12 mouse cellular contexts compared by ENCODE assay signal in the genomic region with DNA sequence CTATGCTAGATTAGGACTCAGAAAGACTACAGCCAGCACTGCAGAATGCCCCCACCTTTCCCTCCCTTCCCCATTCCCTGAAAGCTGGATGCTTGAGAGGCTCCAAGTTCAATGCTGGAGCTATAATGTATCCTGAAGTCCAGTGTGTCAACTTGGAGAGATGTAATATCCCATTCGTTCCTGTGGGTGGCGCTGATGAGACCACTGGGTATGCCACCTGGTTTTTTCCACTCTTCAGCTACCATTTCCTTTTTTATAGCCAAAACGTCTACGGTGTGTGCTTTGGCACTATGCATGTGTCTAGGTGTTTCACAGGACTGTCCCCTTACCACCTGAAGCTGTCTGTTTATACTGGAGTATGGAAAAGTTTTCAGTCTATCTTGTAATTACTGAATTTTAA. TPM values are rescaled to one million over a fixed set of nuclear protein-coding genes. Genes with fewer than 3 reads are reported as not detected.
A peak's percentile ranks its signal among the peaks of the same experiment; 100 is the strongest.
DNase-seq lines count a peak whose midpoint lies in the region; ATAC-seq lines count a peak whose summit lies in the region.
"Had no signal": no experiment of that assay in that cellular context is flagged by ENCODE, and none has a peak within 500 bp of the region (broad histone marks: within the 10 kb centered on the region; RNA-seq: fewer than 3 reads in every experiment).

No protein-coding gene starts in this region.

- no peak overlapping the region for H3K9ac ChIP-seq in hindbrain, embryonic 11.5 days (ENCODE audit: low read depth, low read length)
- no peak overlapping the region for H3K9ac ChIP-seq in hindbrain, embryonic 13.5 days

- no peak overlapping the region for H3K27ac ChIP-seq in hindbrain, embryonic 11.5 days (ENCODE audit: low read depth, low read length)
- no peak overlapping the region for H3K27ac ChIP-seq in hindbrain, embryonic 13.5 days
- H3K27ac ChIP-seq in embryonic facial prominence, embryonic 10.5 days (replicated peaks) = no peak overlapping the region
- H3K27ac ChIP-seq: hindbrain, embryonic 10.5 days had no signal

- H3K27me3 ChIP-seq in hindbrain, embryonic 11.5 days (ENCODE audit: control insufficient read depth, insufficient read depth, low read length) = no peaks in the 10 kb centered on the region
- H3K27me3 ChIP-seq in hindbrain, embryonic 13.5 days = no peaks in the 10 kb centered on the region
- H3K27me3 ChIP-seq in embryonic facial prominence, embryonic 10.5 days (replicated peaks; ENCODE audit: low read depth, poor library complexity, severe bottlenecking) = no peaks in the 10 kb centered on the region

- no peaks in the 10 kb centered on the region for H3K36me3 ChIP-seq in hindbrain, embryonic 11.5 days (ENCODE audit: control insufficient read depth, insufficient read depth, low read length)
- H3K36me3 ChIP-seq in hindbrain, embryonic 13.5 days = peaks cover 25% of the 10 kb centered on the region; the same call in 1 of the 2 replicates
- no peaks in the 10 kb centered on the region for H3K36me3 ChIP-seq in embryonic facial prominence, embryonic 10.5 days (replicated peaks)
- H3K36me3 ChIP-seq: hindbrain, embryonic 10.5 days had no signal

- H3K9me3 ChIP-seq in hindbrain, embryonic 11.5 days (ENCODE audit: control insufficient read depth, low read length) = no peaks in the 10 kb centered on the region
- no peaks in the 10 kb centered on the region for H3K9me3 ChIP-seq in hindbrain, embryonic 13.5 days
- no peaks in the 10 kb centered on the region for H3K9me3 ChIP-seq in embryonic facial prominence, embryonic 10.5 days
- H3K9me3 ChIP-seq: hindbrain, embryonic 10.5 days had no signal

- no peak for ATAC-seq in hindbrain, embryonic 11.5 days (ENCODE audit: low FRiP score)
- ATAC-seq in hindbrain, embryonic 13.5 days (ENCODE audit: low FRiP score) = no peak
- ATAC-seq in megakaryocyte progenitor cell, adult 5-6 weeks (replicated peaks; ENCODE audit: poor library complexity) = peak; percentile 61

- peak; percentile 27 for DNase-seq in hindbrain, embryonic 11.5 days (ENCODE audit: low spot score)
- DNase-seq in retina, embryonic 14.5 days (ENCODE audit: low spot score) = peak; percentile 17
- no peak for DNase-seq in retina, postnatal 1 day
- DNase-seq in MEL-GATA-1-ER (ENCODE audit: extremely low read depth, low read depth) = peak; percentile 29
- DNase-seq in embryonic facial prominence, embryonic 10.5 days (ENCODE audit: low spot score) = no peak
- no peak for DNase-seq in testis, postnatal 14 days (ENCODE audit: low spot score)
- DNase-seq: cerebellum, adult 11-12 months; layer of hippocampus, adult 9-11 months; lung, adult 18-20 months had no signal

- H3K4me1 ChIP-seq in hindbrain, embryonic 11.5 days (replicated peaks; ENCODE audit: control insufficient read depth, insufficient read depth, low read length) = no peaks in the 10 kb centered on the region
- H3K4me1 ChIP-seq in hindbrain, embryonic 13.5 days (replicated peaks) = no peaks in the 10 kb centered on the region
- H3K4me1 ChIP-seq in embryonic facial prominence, embryonic 10.5 days = no peaks in the 10 kb centered on the region

- H3K4me3 ChIP-seq in hindbrain, embryonic 11.5 days (ENCODE audit: low read depth, low read length) = no peak overlapping the region
- H3K4me3 ChIP-seq in hindbrain, embryonic 13.5 days = no peak overlapping the region
- H3K4me3 ChIP-seq in embryonic facial prominence, embryonic 10.5 days = no peak overlapping the region
- H3K4me3 ChIP-seq: hindbrain, embryonic 10.5 days had no signal

- H3K4me2 ChIP-seq in hindbrain, embryonic 11.5 days (replicated peaks; ENCODE audit: low read depth, low read length) = no peak overlapping the region
- H3K4me2 ChIP-seq in hindbrain, embryonic 13.5 days = no peak overlapping the region

- WGBS in hindbrain, embryonic 11.5 days = 32% methylated on average over 4 of the region's 4 CpGs
- 40% methylated on average over 4 of the region's 4 CpGs for WGBS in hindbrain, embryonic 13.5 days
- 39% methylated on average over 4 of the region's 4 CpGs for WGBS in embryonic facial prominence, embryonic 10.5 days

RNA-seq across cellular contexts. Expression of gene Ngb, which starts 14.0 kb away (rescaled TPM):
- 0.14 and 0.28 TPM in 2 replicates for polyA plus RNA-seq in hindbrain, embryonic 11.5 days (2014; fragmentation: Nextera tagmentation; extraction: Ambion mirVana)
- polyA plus RNA-seq in hindbrain, embryonic 13.5 days (2015; fragmentation: Nextera tagmentation; extraction: Ambion mirVana) = 0.94 and 1.2 TPM in 2 replicates
- total RNA-seq in megakaryocyte progenitor cell, adult 5-6 weeks (2015) = 0.49 TPM in 1 of 2 replicates, not detected in the other
- total RNA-seq in megakaryocyte progenitor cell, adult 5-6 weeks (2017) = 0.51 and 0.75 TPM in 2 replicates
- polyA plus RNA-seq in embryonic facial prominence, embryonic 10.5 days (2016; fragmentation: Nextera tagmentation; extraction: Ambion mirVana) = 0.12 and 0.18 TPM in 2 replicates

RNA-seq across cellular contexts. Expression of gene Gstz1, which starts 58.6 kb away (rescaled TPM):
- polyA plus RNA-seq in hindbrain, embryonic 11.5 days (2014; fragmentation: Nextera tagmentation; extraction: Ambion mirVana) = 26.0 and 31.4 TPM in 2 replicates
- polyA plus RNA-seq in hindbrain, embryonic 13.5 days (2015; fragmentation: Nextera tagmentation; extraction: Ambion mirVana) = 29.6 and 32.6 TPM in 2 replicates
- 30.9 and 31.3 TPM in 2 replicates for total RNA-seq in megakaryocyte progenitor cell, adult 5-6 weeks (2015)
- 26.1 and 27.1 TPM in 2 replicates for total RNA-seq in megakaryocyte progenitor cell, adult 5-6 weeks (2017)
- polyA plus RNA-seq in embryonic facial prominence, embryonic 10.5 days (2016; fragmentation: Nextera tagmentation; extraction: Ambion mirVana) = 31.7 and 33.2 TPM in 2 replicates

RNA-seq across cellular contexts. Expression of gene Pomt2, which starts 59.4 kb away (rescaled TPM):
- polyA plus RNA-seq in hindbrain, embryonic 11.5 days (2014; fragmentation: Nextera tagmentation; extraction: Ambion mirVana) = 14.8 and 17.0 TPM in 2 replicates
- polyA plus RNA-seq in hindbrain, embryonic 13.5 days (2015; fragmentation: Nextera tagmentation; extraction: Ambion mirVana) = 11.5 and 12.9 TPM in 2 replicates
- 6.4 and 7.7 TPM in 2 replicates for total RNA-seq in megakaryocyte progenitor cell, adult 5-6 weeks (2015)
- total RNA-seq in megakaryocyte progenitor cell, adult 5-6 weeks (2017) = 10.3 and 10.9 TPM in 2 replicates
- polyA plus RNA-seq in embryonic facial prominence, embryonic 10.5 days (2016; fragmentation: Nextera tagmentation; extraction: Ambion mirVana) = 14.3 and 14.9 TPM in 2 replicates

Comparison
In these comparisons a context has a peak if more than half of its experiments do, and no peak if none do; other contexts are left out.
1. DNase-seq: peak in hindbrain, embryonic 11.5 days (single experiment), retina, embryonic 14.5 days (single experiment) and MEL-GATA-1-ER (single experiment); none in retina, postnatal 1 day (single experiment), embryonic facial prominence, embryonic 10.5 days (single experiment) and testis, postnatal 14 days (single experiment).